Mouse (Mus musculus): ENCODE results near the gene Csrp1. TPM values are rescaled to one million over a fixed set of nuclear protein-coding genes. Genes with fewer than 3 reads are reported as not detected.

The Csrp1 gene
- polyA plus RNA-seq, 1 experiment from 2014 or later: 65.6 TPM

GRCm38 (mm10) chr1:135729821-135730220, 10.0 kb downstream of the Csrp1 start:
- H3K27me3 ChIP-seq (replicated peaks; ENCODE audit: control insufficient read depth, insufficient read depth, low read length): no peaks in the 10 kb centered on the region
- H3K9me3 ChIP-seq (ENCODE audit: control insufficient read depth, low read length): no peaks in the 10 kb centered on the region
- DNase-seq (ENCODE audit: low spot score) (no peak), ATAC-seq (replicated peaks; ENCODE audit: low FRiP score) (0 out of 2 replicates have a peak, but pooled peaks have one; percentile 7)
- H3K27ac ChIP-seq (ENCODE audit: low read depth, low read length): peak overlapping the region; percentile 68; the same call in 1 of the 2 replicates
- H3K36me3 ChIP-seq (ENCODE audit: control insufficient read depth, insufficient read depth, low read length): no peaks in the 10 kb centered on the region
- WGBS: 14% methylated on average over 4 of the region's 4 CpGs
- peak overlapping the region; percentile 69 for H3K4me3 ChIP-seq (ENCODE audit: low read depth, low read length)
- peak overlapping the region; percentile 78 for H3K9ac ChIP-seq (ENCODE audit: low read depth, low read length)
- peak overlapping the region; percentile 83 for H3K4me2 ChIP-seq
- peaks cover 44% of the 10 kb centered on the region for H3K4me1 ChIP-seq (replicated peaks; ENCODE audit: control insufficient read depth, insufficient read depth, low read length)

GRCm38 (mm10) chr1:135730296-135730695, 10.4 kb downstream of the Csrp1 start:
- H3K27me3 ChIP-seq (replicated peaks; ENCODE audit: control insufficient read depth, insufficient read depth, low read length): no peaks in the 10 kb centered on the region
- H3K27ac ChIP-seq (ENCODE audit: low read depth, low read length): peak overlapping the region; percentile 68; the same call in 1 of the 2 replicates
- H3K4me3 ChIP-seq (ENCODE audit: low read depth, low read length): peak overlapping the region; percentile 69
- WGBS: 24% methylated on average over 3 of the region's 3 CpGs
- ATAC-seq (replicated peaks; ENCODE audit: low FRiP score): no peak
- peak overlapping the region; percentile 83 for H3K4me2 ChIP-seq
- no peaks in the 10 kb centered on the region for H3K36me3 ChIP-seq (ENCODE audit: control insufficient read depth, insufficient read depth, low read length)
- H3K9me3 ChIP-seq (ENCODE audit: control insufficient read depth, low read length): no peaks in the 10 kb centered on the region
- no peak for DNase-seq (ENCODE audit: low spot score)
- peaks cover 47% of the 10 kb centered on the region for H3K4me1 ChIP-seq (replicated peaks; ENCODE audit: control insufficient read depth, insufficient read depth, low read length)
- H3K9ac ChIP-seq (ENCODE audit: low read depth, low read length): peak overlapping the region; percentile 25

GRCm38 (mm10) chr1:135731393-135731792, 11.5 kb downstream of the Csrp1 start:
- WGBS: 23% methylated on average over 7 of the region's 7 CpGs

GRCm38 (mm10) chr1:135731897-135732684, 12.2 kb downstream of the Csrp1 start:
- H3K27me3 ChIP-seq (replicated peaks; ENCODE audit: control insufficient read depth, insufficient read depth, low read length): no peaks in the 10 kb centered on the region
- 55% methylated on average over 11 of the region's 11 CpGs for WGBS
- no peak overlapping the region for H3K9ac ChIP-seq (ENCODE audit: low read depth, low read length)
- H3K4me2 ChIP-seq: peak overlapping the region; percentile 83; the same call in 1 of the 2 replicates
- no peaks in the 10 kb centered on the region for H3K36me3 ChIP-seq (ENCODE audit: control insufficient read depth, insufficient read depth, low read length)
- peak overlapping the region; percentile 27; the same call in 1 of the 2 replicates for H3K27ac ChIP-seq (ENCODE audit: low read depth, low read length)
- H3K9me3 ChIP-seq (ENCODE audit: control insufficient read depth, low read length): no peaks in the 10 kb centered on the region
- no peak for DNase-seq (ENCODE audit: low spot score)
- no peak for ATAC-seq (replicated peaks; ENCODE audit: low FRiP score)
- H3K4me1 ChIP-seq (replicated peaks; ENCODE audit: control insufficient read depth, insufficient read depth, low read length): peaks cover 53% of the 10 kb centered on the region
- H3K4me3 ChIP-seq (ENCODE audit: low read depth, low read length): no peak overlapping the region

More at GRCm38 (mm10) chr1:135731393-135731792, 11.5 kb downstream of the Csrp1 start:
- no peak for DNase-seq (ENCODE audit: low spot score)
- no peaks in the 10 kb centered on the region for H3K9me3 ChIP-seq (ENCODE audit: control insufficient read depth, low read length)
- no peaks in the 10 kb centered on the region for H3K36me3 ChIP-seq (ENCODE audit: control insufficient read depth, insufficient read depth, low read length)
- H3K4me1 ChIP-seq (replicated peaks; ENCODE audit: control insufficient read depth, insufficient read depth, low read length): peaks cover 53% of the 10 kb centered on the region
- H3K4me2 ChIP-seq: peak overlapping the region; percentile 83; the same call in 1 of the 2 replicates
- no peaks in the 10 kb centered on the region for H3K27me3 ChIP-seq (replicated peaks; ENCODE audit: control insufficient read depth, insufficient read depth, low read length)
- no peak overlapping the region for H3K9ac ChIP-seq (ENCODE audit: low read depth, low read length)
- peak overlapping the region; percentile 27; the same call in 1 of the 2 replicates for H3K27ac ChIP-seq (ENCODE audit: low read depth, low read length)
- ATAC-seq (replicated peaks; ENCODE audit: low FRiP score): no peak
- H3K4me3 ChIP-seq (ENCODE audit: low read depth, low read length): no peak overlapping the region

GRCm38 (mm10) chr1:135734225-135734937, 14.5 kb downstream of the Csrp1 start:
- peaks cover 52% of the 10 kb centered on the region for H3K4me1 ChIP-seq (replicated peaks; ENCODE audit: control insufficient read depth, insufficient read depth, low read length)
- no peak for DNase-seq (ENCODE audit: low spot score)

GRCm38 (mm10) chr1:135735460-135735859, 15.6 kb downstream of the Csrp1 start:
- H3K4me3 ChIP-seq (ENCODE audit: low read depth, low read length): no peak overlapping the region
- H3K27me3 ChIP-seq (replicated peaks; ENCODE audit: control insufficient read depth, insufficient read depth, low read length): no peaks in the 10 kb centered on the region
- ATAC-seq (replicated peaks; ENCODE audit: low FRiP score) (no peak), DNase-seq (ENCODE audit: low spot score) (no peak)
- peaks cover 47% of the 10 kb centered on the region for H3K4me1 ChIP-seq (replicated peaks; ENCODE audit: control insufficient read depth, insufficient read depth, low read length)
- no peak overlapping the region for H3K9ac ChIP-seq (ENCODE audit: low read depth, low read length)
- H3K9me3 ChIP-seq (ENCODE audit: control insufficient read depth, low read length): no peaks in the 10 kb centered on the region
- 39% methylated on average over 6 of the region's 6 CpGs for WGBS
- no peak overlapping the region for H3K4me2 ChIP-seq
- H3K36me3 ChIP-seq (ENCODE audit: control insufficient read depth, insufficient read depth, low read length): no peaks in the 10 kb centered on the region
- H3K27ac ChIP-seq (ENCODE audit: low read depth, low read length): no peak overlapping the region

More at GRCm38 (mm10) chr1:135734225-135734937, 14.5 kb downstream of the Csrp1 start:
- whole genome bisulfite sequencing: 55% methylated on average over 6 of the region's 7 CpGs
- no peak for ATAC-seq (replicated peaks; ENCODE audit: low FRiP score)
- Histone ChIP-seq H3K36me3 (ENCODE audit: control insufficient read depth, insufficient read depth, low read length) (no peaks in the 10 kb centered on the region), H3K4me3 (ENCODE audit: low read depth, low read length) (no peak overlapping the region), H3K9me3 (ENCODE audit: control insufficient read depth, low read length) (no peaks in the 10 kb centered on the region), H3K4me2 (no peak overlapping the region), H3K27me3 (replicated peaks; ENCODE audit: control insufficient read depth, insufficient read depth, low read length) (no peaks in the 10 kb centered on the region), H3K27ac (ENCODE audit: low read depth, low read length) (no peak overlapping the region; the same call in 1 of the 2 replicates), H3K9ac (ENCODE audit: low read depth, low read length) (no peak overlapping the region)

- H3K36me3 ChIP-seq (ENCODE audit: control insufficient read depth, insufficient read depth, low read length): peaks cover 13% of the 10 kb centered on the region
- no peak overlapping the region for H3K27ac ChIP-seq (ENCODE audit: low read depth, low read length)
- H3K27me3 ChIP-seq (replicated peaks; ENCODE audit: control insufficient read depth, insufficient read depth, low read length): no peaks in the 10 kb centered on the region
- DNase-seq (ENCODE audit: low spot score) (no peak), ATAC-seq (replicated peaks; ENCODE audit: low FRiP score) (no peak)
- H3K4me2 ChIP-seq: no peak overlapping the region
- no peak overlapping the region for H3K4me3 ChIP-seq (ENCODE audit: low read depth, low read length)
- H3K9ac ChIP-seq (ENCODE audit: low read depth, low read length): no peak overlapping the region
- H3K4me1 ChIP-seq (replicated peaks; ENCODE audit: control insufficient read depth, insufficient read depth, low read length): 0 out of 2 replicates have a peak, but pooled peaks cover 2% of the 10 kb centered on the region
- no peaks in the 10 kb centered on the region for H3K9me3 ChIP-seq (ENCODE audit: control insufficient read depth, low read length)
- WGBS: 85% methylated on average over 7 of the region's 7 CpGs
These were observed 25.1 kb downstream of the Csrp1 start for GRCm38 (mm10) chr1:135744987-135745386.

GRCm38 (mm10) chr1:135746248-135746647, 26.4 kb downstream of the Csrp1 start:
- no peaks in the 10 kb centered on the region for H3K9me3 ChIP-seq (ENCODE audit: control insufficient read depth, low read length)
- WGBS: 84% methylated on average over 4 of the region's 4 CpGs
- peaks cover 17% of the 10 kb centered on the region for H3K36me3 ChIP-seq (ENCODE audit: control insufficient read depth, insufficient read depth, low read length)
- H3K4me1 ChIP-seq (replicated peaks; ENCODE audit: control insufficient read depth, insufficient read depth, low read length): no peaks in the 10 kb centered on the region
- DNase-seq (ENCODE audit: low spot score) (no peak), ATAC-seq (replicated peaks; ENCODE audit: low FRiP score) (no peak)
- H3K27ac ChIP-seq (ENCODE audit: low read depth, low read length): no peak overlapping the region
- H3K4me2 ChIP-seq: no peak overlapping the region
- no peak overlapping the region for H3K9ac ChIP-seq (ENCODE audit: low read depth, low read length)
- H3K27me3 ChIP-seq (replicated peaks; ENCODE audit: control insufficient read depth, insufficient read depth, low read length): no peaks in the 10 kb centered on the region
- H3K4me3 ChIP-seq (ENCODE audit: low read depth, low read length): no peak overlapping the region

Measured in liver, embryonic 11.5 days (tissue).